Mouse (Mus musculus): ENCODE measurements around the gene H3f3b. TPM values are rescaled to one million over a fixed set of nuclear protein-coding genes. Genes with fewer than 3 reads are reported as not detected.
A peak's percentile ranks its signal among the peaks of the same experiment; 100 is the strongest.
"Not testable (repeated sequence)": the region's sequence is repeated elsewhere in the genome, so short reads cannot be mapped to it uniquely, and the experiment has no call there.

Gene H3f3b
- total and polyA plus RNA-seq, 2 experiments from 2014 or later, result 936 to 2,422 TPM

DNA sequence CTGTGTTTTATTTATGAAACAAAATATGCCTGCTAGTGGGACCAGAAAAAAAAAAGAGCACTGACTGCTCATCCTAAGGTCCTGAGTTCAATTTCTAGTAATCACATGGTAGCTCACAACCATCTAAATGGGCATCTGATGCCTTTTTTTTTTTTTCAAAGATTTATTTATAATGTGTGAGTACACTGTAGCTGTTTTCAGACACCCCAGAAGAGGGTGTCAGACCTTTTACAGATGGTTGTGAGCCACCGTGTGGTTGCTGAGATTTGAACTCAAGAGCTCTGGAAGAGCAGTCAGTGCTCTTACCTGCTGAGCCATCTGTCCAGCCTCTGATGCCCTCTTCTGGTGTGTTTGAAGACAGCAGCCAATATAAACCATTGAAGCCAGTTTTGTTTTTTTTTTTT is 7.2 kb downstream of the H3f3b start:
- Histone ChIP-seq H3K36me3 (ENCODE audit: insufficient read depth) (peaks cover 22% of the 10 kb centered on the region), H3K9me3 (ENCODE audit: low read length) (no peaks in the 10 kb centered on the region), H3K4me1 (ENCODE audit: insufficient read depth) (peaks cover 4% of the 10 kb centered on the region; the same call in 1 of the 2 replicates), H3K27ac (ENCODE audit: low read depth, low read length) (no peak overlapping the region), H3K4me2 (ENCODE audit: low read depth) (no peak overlapping the region; the same call in 1 of the 2 replicates), H3K4me3 (ENCODE audit: low read depth, low read length) (no peak overlapping the region), H3K27me3 (ENCODE audit: insufficient read depth, low read length) (no peaks in the 10 kb centered on the region), H3K9ac (no peak overlapping the region)
- no peak for DNase-seq
- TF ChIP-seq CTCF (IDR thresholded peaks at IDR 0.05; ENCODE audit: low read depth), result peak; percentile 40; the same call in 1 of the 2 replicates
- no peak for ATAC-seq
- 47% methylated on average over 1 of the region's 1 CpGs for WGBS

DNA sequence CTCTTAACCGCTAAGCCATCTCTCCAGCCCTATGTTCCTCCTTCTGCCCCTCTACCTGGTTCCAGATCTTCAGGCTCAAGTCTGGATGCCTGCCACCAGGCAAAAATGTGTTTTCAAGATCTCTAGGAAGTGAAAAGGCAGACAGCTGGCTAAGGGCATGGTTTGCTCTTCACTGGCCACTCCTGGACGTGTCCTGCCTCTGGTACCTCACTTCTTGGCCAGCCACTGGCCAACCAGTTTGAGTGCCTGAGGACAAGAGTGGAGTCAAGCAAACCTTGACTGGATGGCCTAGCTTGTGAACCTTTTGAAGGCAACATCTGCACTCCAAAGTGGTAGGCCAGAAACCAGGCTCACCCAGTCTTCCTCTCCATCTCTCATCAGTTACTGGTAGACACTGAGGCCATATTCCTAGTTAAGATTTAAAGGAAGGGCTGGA is 7.8 kb downstream of the H3f3b start:
- no peak for TF ChIP-seq CTCF (IDR thresholded peaks at IDR 0.05; ENCODE audit: low read depth)
- Histone ChIP-seq H3K4me3 (ENCODE audit: low read depth, low read length) (no peak overlapping the region), H3K9me3 (ENCODE audit: low read length) (no peaks in the 10 kb centered on the region), H3K9ac (no peak overlapping the region), H3K27ac (ENCODE audit: low read depth, low read length) (no peak overlapping the region), H3K36me3 (ENCODE audit: insufficient read depth) (peaks cover 22% of the 10 kb centered on the region), H3K4me2 (ENCODE audit: low read depth) (no peak overlapping the region), H3K27me3 (ENCODE audit: insufficient read depth, low read length) (no peaks in the 10 kb centered on the region), H3K4me1 (ENCODE audit: insufficient read depth) (peaks cover 4% of the 10 kb centered on the region; the same call in 1 of the 2 replicates)
- DNase-seq (peak; percentile 39), ATAC-seq (no peak)
- 89% methylated on average over 2 of the region's 2 CpGs for WGBS

DNA sequence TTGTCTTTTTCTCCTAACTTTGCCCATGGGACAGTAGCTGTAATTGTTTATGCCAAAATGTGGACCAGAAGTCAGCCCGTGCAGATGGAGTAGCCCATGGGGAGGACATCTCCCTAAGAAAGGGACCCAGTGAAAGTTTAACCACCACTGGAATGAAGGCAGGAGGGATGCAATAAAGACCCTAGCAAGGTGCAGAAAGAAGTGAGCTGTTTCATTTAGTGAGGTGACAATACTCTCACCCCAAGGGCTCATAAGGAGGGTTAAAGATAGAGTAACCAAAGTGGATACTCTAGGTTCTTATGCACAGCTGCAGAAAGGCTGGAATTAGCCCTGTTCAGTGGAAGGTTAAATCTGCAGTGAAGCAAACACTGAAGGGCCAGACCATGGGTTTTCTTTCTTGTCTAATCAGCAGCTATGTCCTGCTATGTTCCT is 8.4 kb downstream of the H3f3b start:
- no peak for DNase-seq
- WGBS, result 63% methylated on average over 1 of the region's 1 CpGs
- Histone ChIP-seq H3K4me1 (ENCODE audit: insufficient read depth) (peaks cover 4% of the 10 kb centered on the region; the same call in 1 of the 2 replicates), H3K4me2 (ENCODE audit: low read depth) (no peak overlapping the region), H3K9ac (no peak overlapping the region), H3K4me3 (ENCODE audit: low read depth, low read length) (no peak overlapping the region), H3K36me3 (ENCODE audit: insufficient read depth) (peaks cover 22% of the 10 kb centered on the region), H3K9me3 (ENCODE audit: low read length) (no peaks in the 10 kb centered on the region), H3K27ac (ENCODE audit: low read depth, low read length) (no peak overlapping the region), H3K27me3 (ENCODE audit: insufficient read depth, low read length) (no peaks in the 10 kb centered on the region)
- ATAC-seq, result no peak
- TF ChIP-seq CTCF (IDR thresholded peaks at IDR 0.05; ENCODE audit: low read depth), result no peak

DNA sequence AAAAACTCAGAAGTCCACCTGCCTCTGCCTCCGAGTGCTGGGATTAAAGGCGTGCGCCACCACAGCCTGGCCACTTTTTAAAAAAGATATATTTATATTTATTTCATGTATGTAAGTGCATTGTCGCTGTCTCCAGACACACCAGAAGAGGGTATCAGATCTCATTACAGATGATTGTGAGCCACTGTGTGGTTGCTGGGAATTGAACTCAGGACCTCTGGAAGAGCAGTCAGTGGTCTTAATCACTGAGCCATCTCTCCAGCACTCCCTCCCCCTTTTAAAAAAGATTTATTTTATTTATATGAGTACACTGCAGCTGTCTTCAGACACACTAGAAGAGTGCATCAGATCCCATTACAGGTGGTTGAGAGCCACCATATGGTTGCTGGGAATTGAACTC is 8.9 kb downstream of the H3f3b start:
- DNase-seq; H3K4me3 ChIP-seq (ENCODE audit: low read depth, low read length); H3K4me1 ChIP-seq (ENCODE audit: insufficient read depth); H3K9me3 ChIP-seq (ENCODE audit: low read length); H3K4me2 ChIP-seq (ENCODE audit: low read depth); ATAC-seq; H3K27ac ChIP-seq (ENCODE audit: low read depth, low read length); H3K27me3 ChIP-seq (ENCODE audit: insufficient read depth, low read length); H3K9ac ChIP-seq: not testable (repeated sequence)
- WGBS, result 93% methylated on average over 4 of the region's 4 CpGs
- peaks cover 22% of the 10 kb centered on the region for H3K36me3 ChIP-seq (ENCODE audit: insufficient read depth)

DNA sequence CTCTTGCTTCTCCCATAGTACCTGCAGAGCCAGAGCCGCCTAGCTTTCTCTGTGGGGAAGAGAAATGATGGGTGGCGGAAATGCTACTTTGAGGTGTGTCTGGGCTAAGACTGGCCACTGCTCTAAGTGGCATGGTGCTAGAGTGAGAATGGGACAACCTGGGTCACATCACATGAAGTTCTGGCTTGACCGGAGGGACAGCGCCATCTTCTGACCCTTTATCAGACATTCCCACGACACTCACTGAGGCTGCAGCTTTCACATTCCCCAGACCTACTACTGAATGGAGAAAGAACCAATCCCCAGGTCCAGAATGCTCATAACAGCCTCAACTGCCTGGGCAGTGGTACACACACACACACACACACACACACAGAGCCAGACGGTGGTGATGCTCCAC is 9.7 kb downstream of the H3f3b start:
- Histone ChIP-seq H3K4me1 (ENCODE audit: insufficient read depth) (peaks cover 4% of the 10 kb centered on the region; the same call in 1 of the 2 replicates), H3K4me3 (ENCODE audit: low read depth, low read length) (no peak overlapping the region), H3K27ac (ENCODE audit: low read depth, low read length) (no peak overlapping the region), H3K4me2 (ENCODE audit: low read depth) (no peak overlapping the region), H3K9ac (no peak overlapping the region), H3K36me3 (ENCODE audit: insufficient read depth) (peaks cover 22% of the 10 kb centered on the region), H3K9me3 (ENCODE audit: low read length) (no peaks in the 10 kb centered on the region), H3K27me3 (ENCODE audit: insufficient read depth, low read length) (no peaks in the 10 kb centered on the region)
- no peak for DNase-seq
- TF ChIP-seq CTCF (IDR thresholded peaks at IDR 0.05; ENCODE audit: low read depth), result peak; percentile 45
- 23% methylated on average over 6 of the region's 6 CpGs for WGBS
- no peak for ATAC-seq

DNA sequence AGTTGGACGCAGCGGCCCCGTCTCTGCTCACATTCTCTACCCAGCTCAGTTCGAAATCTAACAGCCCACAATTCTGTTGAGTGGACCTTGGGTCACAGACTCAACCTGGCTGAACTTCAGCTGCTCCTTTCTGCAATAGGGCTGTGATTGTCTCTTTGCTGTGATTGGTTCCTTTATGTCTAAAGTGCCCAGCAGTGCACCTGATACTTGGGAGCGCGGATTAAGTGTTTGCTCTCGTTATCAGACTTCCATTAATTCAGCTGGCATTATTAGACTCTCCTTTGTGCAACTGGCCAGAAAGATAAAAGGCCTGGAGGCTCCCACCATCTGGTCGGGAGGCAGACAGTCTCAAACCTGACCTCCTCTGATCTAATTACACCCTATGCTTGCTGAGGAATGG is 12.9 kb downstream of the H3f3b start:
- no peaks in the 10 kb centered on the region for H3K9me3 ChIP-seq (ENCODE audit: low read length)
- H3K4me2 ChIP-seq (ENCODE audit: low read depth), result no peak overlapping the region
- H3K27ac ChIP-seq (ENCODE audit: low read depth, low read length), result no peak overlapping the region
- WGBS, result 43% methylated on average over 8 of the region's 8 CpGs
- H3K27me3 ChIP-seq (ENCODE audit: insufficient read depth, low read length), result no peaks in the 10 kb centered on the region
- no peak overlapping the region for H3K4me3 ChIP-seq (ENCODE audit: low read depth, low read length)
- H3K9ac ChIP-seq, result no peak overlapping the region
- ATAC-seq (no peak), DNase-seq (no peak)
- no peaks in the 10 kb centered on the region for H3K4me1 ChIP-seq (ENCODE audit: insufficient read depth)
- H3K36me3 ChIP-seq (ENCODE audit: insufficient read depth), result no peaks in the 10 kb centered on the region
- TF ChIP-seq CTCF (IDR thresholded peaks at IDR 0.05; ENCODE audit: low read depth), result no peak

DNA sequence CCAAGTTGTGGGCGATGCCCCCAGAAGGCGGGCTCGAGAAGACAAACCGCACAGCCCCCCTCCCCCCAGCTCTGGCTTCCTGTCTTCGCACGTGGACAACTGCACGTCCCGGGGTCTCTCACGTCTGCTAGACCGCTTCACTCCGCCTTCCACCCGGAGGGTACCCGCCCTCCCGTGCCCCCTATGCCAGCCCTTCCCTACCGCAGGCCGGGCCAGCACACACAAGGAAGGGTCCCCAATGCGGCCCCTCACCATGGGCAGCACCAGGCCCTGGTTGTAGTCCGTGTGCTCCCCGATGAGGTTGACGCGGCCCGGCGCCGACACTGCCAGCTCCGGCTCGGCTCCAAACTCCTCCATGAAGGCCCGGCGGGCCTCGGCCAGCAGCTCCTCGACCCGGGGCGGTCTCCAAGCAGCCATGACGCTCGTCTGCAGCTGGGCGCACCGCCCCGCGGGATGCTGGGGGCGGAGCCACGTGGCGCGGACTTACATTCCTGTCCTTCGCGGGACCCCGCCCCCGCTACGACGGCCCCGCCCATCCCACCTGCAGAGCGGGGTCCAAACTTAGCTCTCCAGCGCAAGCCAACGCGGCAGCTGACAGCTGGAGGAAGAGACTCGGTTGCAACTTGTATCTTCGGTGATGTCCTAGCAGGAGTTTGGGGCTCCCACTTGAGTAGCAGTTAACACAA is 15.4 kb downstream of the H3f3b start, which contains the start of gene Galk1:
Gene Galk1, minus strand, starts transcription at position 458 of the 686 bp plus-strand sequence.
- no peaks in the 10 kb centered on the region for H3K27me3 ChIP-seq (ENCODE audit: insufficient read depth, low read length)
- peak within 1 kb of the TSS; percentile 57; the same call in 1 of the 2 replicates for H3K27ac ChIP-seq (ENCODE audit: low read depth, low read length)
- no peaks in the 10 kb centered on the region for H3K4me1 ChIP-seq (ENCODE audit: insufficient read depth)
- peak within 1 kb of the TSS; percentile 45 for H3K9ac ChIP-seq
- DNase-seq (peak; percentile 79), ATAC-seq (peak; percentile 83)
- no peaks in the 10 kb centered on the region for H3K9me3 ChIP-seq (ENCODE audit: low read length)
- peak within 1 kb of the TSS; percentile 56 for H3K4me2 ChIP-seq (ENCODE audit: low read depth)
- no peaks in the 10 kb centered on the region; the same call in 1 of the 2 replicates for H3K36me3 ChIP-seq (ENCODE audit: insufficient read depth)
- under 1% methylated on average over 54 of the region's 55 CpGs for WGBS
- TF ChIP-seq CTCF (IDR thresholded peaks at IDR 0.05; ENCODE audit: low read depth), result no peak
- H3K4me3 ChIP-seq (ENCODE audit: low read depth, low read length), result peak within 1 kb of the TSS; percentile 48
